Mouse (Mus musculus) midbrain, embryonic 14.5 days (tissue): ENCODE data around the gene Adrb1. TPM values are rescaled to one million over a fixed set of nuclear protein-coding genes. Genes with fewer than 3 reads are reported as not detected.

Source experiments
- polyA plus RNA-seq: library from polyadenylated mRNA; unstranded; fragments of >200 nt; fragmentation: Nextera tagmentation; extraction: Ambion mirVana; gene quantifications from 2 replicates; pipeline ENCODE4 v1.2.1, GENCODE M21; 2014

The Adrb1 gene
- polyA plus RNA-seq, 1 experiment from 2014 or later, result 0.91 TPM

Other genes starting within 250 kb of the Adrb1 start
- gene Dclre1a, start 174.0 kb upstream of the Adrb1 start, polyA plus RNA-seq, result 10.9 and 12.5 TPM in 2 replicates
- gene Nhlrc2, start 173.9 kb upstream of the Adrb1 start, polyA plus RNA-seq, result 9.4 and 11.5 TPM in 2 replicates
- gene Ccdc186, start 100.0 kb downstream of the Adrb1 start, polyA plus RNA-seq, result 24.6 and 27.7 TPM in 2 replicates
- 0.27 and 0.63 TPM in 2 replicates for gene Tdrd1, start 104.0 kb downstream of the Adrb1 start, polyA plus RNA-seq
- 0.28 and 0.66 TPM in 2 replicates for gene Vwa2, start 152.1 kb downstream of the Adrb1 start, polyA plus RNA-seq